Mouse (Mus musculus) adrenal gland, postnatal 10 days (tissue): ENCODE measurements around the gene Dand5. TPM values are rescaled to one million over a fixed set of nuclear protein-coding genes. Genes with fewer than 3 reads are reported as not detected.

Source experiments
- DNase-seq: peaks from one replicate; pipeline ENCODE4 v3.0.0; 2021; ENCODE audit warnings: mixed read lengths
- microRNA-seq: library from miRNA; unstranded; fragments of <30 nt; microRNA quantifications from one replicate; pipeline ENCODE4 v1.2.0, GENCODE M21; 2021
- total RNA-seq, 2 experiments: library from RNA; stranded (reverse); gene quantifications; 2 replicates each; pipeline ENCODE4 v1.2.3; 2021

Gene Dand5
- total RNA-seq, 2 experiments from 2014 or later = 5.0 to 6.9 TPM

DNA sequence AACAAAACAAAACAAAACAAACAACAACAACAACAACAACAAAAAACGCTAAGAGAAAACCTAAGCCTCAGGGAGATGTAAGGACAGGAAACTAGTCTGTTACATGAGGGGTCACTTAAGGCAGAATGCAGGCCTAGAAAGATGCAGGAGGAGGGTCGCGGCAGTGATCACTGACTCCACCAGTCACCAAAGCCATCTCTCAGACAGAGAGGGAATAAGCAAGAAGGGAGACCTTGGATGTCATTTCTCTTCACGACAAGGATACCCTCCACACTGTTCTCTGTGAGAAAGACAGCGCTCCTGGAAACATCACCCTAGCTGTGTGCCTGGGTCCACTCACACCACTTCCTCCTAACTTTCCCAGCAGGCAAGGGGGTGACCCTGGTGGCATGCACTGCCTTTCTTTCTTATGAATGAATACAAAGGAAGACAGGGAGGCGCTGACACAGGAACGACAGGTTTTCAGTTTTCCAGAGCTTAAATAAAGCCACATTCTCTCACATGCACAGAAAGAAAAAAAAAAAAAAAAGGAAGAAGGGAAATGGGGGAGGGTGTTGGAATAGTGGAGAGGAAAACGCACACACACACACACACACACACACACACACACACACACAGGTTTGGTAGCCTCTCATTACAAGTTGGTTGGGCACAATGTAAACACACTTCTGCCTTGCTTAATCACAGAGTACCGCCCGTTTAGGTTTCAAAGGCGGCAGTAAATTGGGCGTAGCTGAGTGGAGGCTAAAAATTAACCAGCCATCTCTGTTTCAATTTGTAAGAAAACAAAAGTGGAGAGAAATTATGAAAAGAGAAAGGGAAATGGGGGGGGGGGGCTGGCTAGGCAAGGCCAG, 52.3 kb downstream of the Dand5 start:
- DNase-seq = no peak

DNA sequence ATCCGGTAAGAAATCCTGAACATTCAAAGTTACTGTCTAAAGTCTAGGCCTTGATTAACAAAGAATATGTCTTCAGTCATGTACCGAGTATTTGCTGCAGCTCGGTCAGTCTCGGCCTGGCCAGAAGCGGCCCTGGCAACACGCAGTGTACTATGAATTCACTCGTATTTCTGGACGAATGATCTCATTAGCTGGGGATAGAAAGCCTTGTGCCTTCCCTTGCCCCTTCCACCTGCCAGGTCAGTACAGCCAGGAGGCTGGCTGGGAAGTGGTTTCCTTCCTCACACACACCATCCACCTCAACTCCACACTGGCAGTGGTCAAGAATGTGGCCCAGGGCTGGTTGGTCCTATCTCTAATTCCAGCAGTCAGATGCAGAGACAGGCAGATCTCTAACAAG, 53.3 kb downstream of the Dand5 start:
- no peak for DNase-seq

DNA sequence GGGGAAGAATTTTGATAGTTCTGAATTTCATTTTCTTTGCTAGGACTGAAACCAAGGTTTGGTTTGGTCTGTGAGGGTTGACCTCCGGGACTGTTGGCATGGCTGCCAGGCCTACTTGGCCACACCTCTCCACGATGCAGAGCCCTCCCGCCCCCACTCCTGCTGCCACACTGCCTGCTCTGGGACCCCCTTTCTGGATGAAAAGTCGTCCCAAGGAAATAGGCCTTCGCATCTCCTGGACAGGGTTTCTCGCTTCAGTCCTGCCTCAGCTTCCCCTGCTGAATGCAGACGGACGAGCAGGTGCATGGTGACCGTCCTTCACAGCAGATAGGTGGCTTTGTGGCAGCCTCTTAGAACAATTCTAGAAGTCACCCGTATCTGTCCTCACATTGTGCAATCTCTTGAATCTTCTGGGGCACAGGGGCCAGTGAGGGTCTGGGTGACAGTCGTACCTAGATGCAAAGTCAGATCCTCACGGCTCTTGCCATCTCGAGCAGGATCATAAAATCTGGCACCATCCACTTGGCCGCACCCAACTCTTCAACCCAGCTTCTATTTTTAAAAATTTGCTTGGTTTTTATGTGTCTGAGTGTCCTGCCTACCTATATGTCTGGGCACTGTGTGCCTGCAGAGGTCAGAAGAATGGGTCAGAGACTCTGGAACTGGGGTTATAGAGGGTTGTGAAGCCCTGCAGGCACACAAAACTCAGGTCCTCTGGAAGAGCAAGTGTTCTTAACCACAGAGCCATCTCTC, 54.1 kb downstream of the Dand5 start:
- no peak for DNase-seq

DNA sequence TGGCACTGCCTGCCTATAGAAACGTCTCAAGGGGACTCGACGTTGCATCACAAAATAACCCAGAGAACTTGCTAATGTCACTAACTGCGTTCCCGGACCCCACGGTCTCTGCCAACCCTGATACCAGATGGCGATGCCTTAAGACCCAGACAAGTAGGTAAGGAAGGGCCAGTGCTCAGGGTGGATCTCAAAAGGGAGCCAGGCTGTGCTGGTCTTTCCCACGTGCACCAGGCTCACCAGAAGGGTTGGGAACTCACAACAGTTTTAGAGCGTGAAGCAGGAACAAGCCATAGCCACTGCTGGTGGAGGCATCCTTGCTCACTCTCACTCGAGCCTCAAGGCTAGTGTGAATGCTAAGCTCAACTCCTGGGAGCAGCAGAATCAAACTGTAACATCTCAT, 55.4 kb downstream of the Dand5 start:
- DNase-seq = no peak

DNA sequence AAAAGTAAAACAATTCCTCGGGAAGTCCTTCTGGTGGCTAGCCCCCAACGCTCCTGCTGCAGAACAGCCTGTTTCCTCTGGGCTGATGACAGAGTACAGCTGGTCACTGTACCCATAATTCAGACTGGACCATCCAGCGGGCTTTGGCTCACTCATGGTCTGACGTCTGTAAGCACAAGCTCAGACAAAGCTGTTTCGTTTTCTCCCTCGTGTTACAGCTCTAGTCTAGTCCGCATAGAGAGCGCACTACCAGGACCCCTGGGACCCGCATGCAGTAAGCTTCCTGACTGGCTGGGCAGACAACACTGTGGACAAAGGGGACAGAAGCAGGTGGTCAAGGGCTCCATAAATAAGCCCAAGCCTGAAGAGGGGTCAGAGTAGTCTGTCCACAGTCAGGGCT, 56.2 kb downstream of the Dand5 start:
- DNase-seq = no peak

DNA sequence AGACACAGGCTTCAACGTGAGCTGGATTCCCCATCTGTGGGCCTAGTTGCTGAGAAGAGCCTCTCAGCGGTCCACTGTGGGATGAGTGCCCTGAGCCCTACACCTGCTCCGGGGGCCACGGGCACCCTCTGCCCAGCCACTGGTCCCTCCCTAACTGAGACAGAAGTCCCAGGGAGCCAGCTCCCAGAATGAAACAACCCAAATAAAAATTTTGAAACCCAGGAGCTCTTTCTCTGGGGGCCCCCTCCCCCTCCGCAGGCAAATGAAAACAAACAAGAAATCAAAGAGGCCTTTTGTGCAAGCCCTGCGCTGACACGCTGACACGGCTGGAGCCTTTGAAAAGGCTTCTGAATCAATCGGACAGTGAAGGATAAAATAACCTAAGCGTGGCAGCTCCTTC, 57.0 kb downstream of the Dand5 start:
- DNase-seq = no peak

Small RNA genes lying within 50 kb of the gene (microRNA-seq; reads per million reads assigned to microRNA genes)
- gene Mir7069 = 3.2 reads per million

Other genes starting within 250 kb of the Dand5 start
- 10 to 100 TPM; 33.3 to 63.4 TPM for gene Ier2, start 160.0 kb downstream of the Dand5 start, total RNA-seq
- 10 to 100 TPM; 63.4 to 82.8 TPM for gene Trmt1, start 136.5 kb downstream of the Dand5 start, total RNA-seq
- 10 to 100 TPM; 59.1 to 62.9 TPM for gene Nacc1, start 135.0 kb downstream of the Dand5 start, total RNA-seq
- 1 to 10 TPM; 7.8 to 8.5 TPM for gene Lyl1, start 121.4 kb downstream of the Dand5 start, total RNA-seq
- gene G430095P16Rik, start 99.8 kb downstream of the Dand5 start, total RNA-seq = under 1 TPM; 0.51 to 0.88 TPM
- 100 to 1,000 TPM; 145 to 200 TPM for gene Nfix, start 22.5 kb downstream of the Dand5 start, total RNA-seq
- 10 to 100 TPM; 39.2 to 40.0 TPM for gene Gadd45gip1, start 8.7 kb upstream of the Dand5 start, total RNA-seq
- gene Rad23a, start 17.8 kb upstream of the Dand5 start, total RNA-seq = 100 to 1,000 TPM in 1 of 2 experiments, 10 to 100 TPM in 1; 89.4 to 108 TPM
- 100 to 1,000 TPM; 404 to 492 TPM for gene Calr, start 24.1 kb upstream of the Dand5 start, total RNA-seq
- 10 to 100 TPM; 52.0 to 52.4 TPM for gene Farsa, start 34.2 kb upstream of the Dand5 start, total RNA-seq
- 10 to 100 TPM; 16.1 to 21.1 TPM for gene Syce2, start 49.3 kb upstream of the Dand5 start, total RNA-seq
- gene Gcdh, start 71.1 kb upstream of the Dand5 start, total RNA-seq = 10 to 100 TPM; 77.9 to 96.9 TPM
- 1 to 10 TPM; 2.6 to 4.3 TPM for gene Klf1, start 79.1 kb upstream of the Dand5 start, total RNA-seq
- 10 to 100 TPM; 11.8 to 12.8 TPM for gene Dnase2a, start 85.7 kb upstream of the Dand5 start, total RNA-seq
- 1 to 10 TPM; 2.3 to 4.2 TPM for gene Mast1, start 114.5 kb upstream of the Dand5 start, total RNA-seq
- gene Rtbdn, start 124.2 kb upstream of the Dand5 start, total RNA-seq = under 1 TPM in 1 of 2 experiments, not detected in 1; 0.21 TPM
- 1 to 10 TPM in 1 of 2 experiments, not detected in 1; 1.1 TPM for gene Gm49661, start 146.6 kb upstream of the Dand5 start, total RNA-seq
- 100 to 1,000 TPM; 477 to 503 TPM for gene Prdx2, start 146.8 kb upstream of the Dand5 start, total RNA-seq
- 10 to 100 TPM; 88.6 to 91.7 TPM for gene Rnaseh2a, start 146.9 kb upstream of the Dand5 start, total RNA-seq
- 100 to 1,000 TPM in 1 of 2 experiments, 10 to 100 TPM in 1; 28.7 to 134 TPM for gene Junb, start 155.9 kb upstream of the Dand5 start, total RNA-seq
- 1 to 10 TPM; 6.5 to 6.6 TPM for gene Hook2, start 167.8 kb upstream of the Dand5 start, total RNA-seq
- not detected for gene Best2, start 191.7 kb upstream of the Dand5 start, total RNA-seq
- 10 to 100 TPM; 86.5 to 92.4 TPM for gene Asna1, start 202.5 kb upstream of the Dand5 start, total RNA-seq
- gene Trir, start 204.0 kb upstream of the Dand5 start, total RNA-seq = 100 to 1,000 TPM; 143 to 155 TPM
- gene Tnpo2, start 214.1 kb upstream of the Dand5 start, total RNA-seq = 10 to 100 TPM; 56.6 to 59.7 TPM
- gene Fbxw9, start 237.2 kb upstream of the Dand5 start, total RNA-seq = 10 to 100 TPM; 22.4 to 24.9 TPM
- gene Gm5741, start 245.2 kb upstream of the Dand5 start, total RNA-seq = 1 to 10 TPM in 1 of 2 experiments, not detected in 1; 1.2 TPM
- gene Dhps, start 248.9 kb upstream of the Dand5 start, total RNA-seq = 10 to 100 TPM; 35.7 to 36.5 TPM